Mouse (Mus musculus): ENCODE measurements around the gene Vmn1r56.
"Not testable (repeated sequence)": the region's sequence is repeated elsewhere in the genome, so short reads cannot be mapped to it uniquely, and the experiment has no call there.

The Vmn1r56 gene

DNA sequence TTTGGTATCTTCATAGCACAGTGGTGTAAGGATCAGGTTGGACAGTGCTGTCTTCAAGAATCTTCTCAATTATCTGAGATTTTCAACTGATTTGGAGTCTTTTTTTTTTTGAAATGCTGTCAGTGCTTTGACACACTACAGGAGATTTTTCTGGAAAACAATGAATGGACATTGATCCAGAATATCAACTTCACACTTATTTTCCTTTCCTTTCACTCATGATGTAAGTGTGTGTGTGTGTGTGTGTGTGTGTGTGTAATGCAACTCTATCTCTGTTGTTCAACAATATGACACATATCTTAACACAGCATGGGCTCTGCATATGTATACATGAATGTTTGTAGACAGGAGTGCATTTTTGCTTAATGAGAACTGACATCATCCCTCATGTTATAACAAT is at the start of gene Vmn1r56:
Vmn1r56 (minus strand) TSS at position 101 of the 400 bp plus-strand sequence.
- not testable (repeated sequence) for DNase-seq (ENCODE audit: extremely low spot score)

DNA sequence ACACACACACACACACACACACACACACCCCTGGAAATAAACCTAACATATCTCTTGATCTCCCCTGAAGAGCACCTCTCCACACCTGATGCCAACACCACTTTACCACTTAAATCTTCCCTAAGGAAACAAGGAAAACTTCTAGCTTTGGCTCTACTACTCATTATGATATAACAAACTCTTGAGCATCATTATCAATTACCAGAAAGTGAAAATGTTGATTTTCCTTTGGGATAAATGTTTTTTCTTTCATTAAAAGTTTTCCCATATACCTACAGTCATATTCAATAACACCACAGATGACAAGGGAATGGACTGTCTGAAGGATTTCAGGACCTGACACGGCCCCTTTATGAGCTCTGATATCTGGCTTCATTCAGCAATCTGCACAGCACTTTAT is 21.6 kb upstream of the Vmn1r56 start, which contains the start of gene Vmn1r57:
Vmn1r57 (plus strand) TSS at position 301 of the 400 bp plus-strand sequence.
- not testable (repeated sequence) for DNase-seq (ENCODE audit: extremely low spot score)

DNA sequence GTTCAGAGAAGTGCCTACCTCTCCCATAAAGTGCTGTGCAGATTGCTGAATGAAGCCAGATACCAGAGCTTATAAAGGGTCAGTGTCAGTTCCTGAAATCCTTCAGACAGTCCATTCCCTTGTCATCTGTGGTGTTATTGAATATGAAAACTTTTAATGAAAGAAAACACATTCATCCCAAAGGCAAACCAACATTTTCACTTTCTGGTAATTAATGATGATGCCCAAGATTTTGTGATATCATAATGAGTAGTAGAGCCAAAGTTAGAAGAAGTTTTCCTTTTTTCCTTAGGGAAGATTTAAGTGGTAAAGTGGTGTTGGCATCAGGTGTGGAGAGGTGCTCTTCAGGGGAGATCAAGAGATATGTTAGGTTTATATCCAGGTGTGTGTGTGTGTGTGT is 47.0 kb downstream of the Vmn1r56 start, which contains the start of gene Vmn1r55:
Vmn1r55 (minus strand) TSS at position 101 of the 400 bp plus-strand sequence.
- DNase-seq (ENCODE audit: extremely low spot score) = not testable (repeated sequence)

Measured in embryo, embryonic 9.5 days (tissue).